Mouse (Mus musculus) heart, adult 11 months (tissue): ENCODE results near the gene Gtf2f1.
A peak's percentile ranks its signal among the peaks of the same experiment; 100 is the strongest.
"Not testable (repeated sequence)": the region's sequence is repeated elsewhere in the genome, so short reads cannot be mapped to it uniquely, and the experiment has no call there.

Source experiments
- DNase-seq: peaks from one replicate; pipeline ENCODE4 v3.0.0; 2022

The Gtf2f1 gene

GRCm38 (mm10) chr17:57011236-57012141, at the start of gene Gtf2f1, which contains the start of gene Gm17949:
Gene Gtf2f1, minus strand, starts transcription at chr17:57011288.
Gene Gm17949, plus strand, starts transcription at chr17:57011469.
- DNase-seq: peak; percentile 100

GRCm38 (mm10) chr17:57060231-57060801, 49.2 kb upstream of the Gtf2f1 start:
- DNase-seq: peak; percentile 100

- DNase-seq: peak; percentile 98
Measured at GRCm38 (mm10) chr17:57059486-57059977, 48.4 kb upstream of the Gtf2f1 start, which contains the start of gene Slc25a23. Gene Slc25a23, minus strand, starts transcription at chr17:57059863.

- peak; percentile 96 for DNase-seq
Measured at GRCm38 (mm10) chr17:57058891-57059485, 47.9 kb upstream of the Gtf2f1 start, which contains the start of gene Crb3. Gene Crb3, plus strand, starts transcription at chr17:57059105.

- no peak for DNase-seq
Measured at GRCm38 (mm10) chr17:57056246-57056645, 45.2 kb upstream of the Gtf2f1 start.

- not testable (repeated sequence) for DNase-seq
Measured at GRCm38 (mm10) chr17:57051679-57052078, 40.6 kb upstream of the Gtf2f1 start.

GRCm38 (mm10) chr17:57048816-57049215, 37.7 kb upstream of the Gtf2f1 start:
- DNase-seq: no peak

- DNase-seq: no peak
Measured at GRCm38 (mm10) chr17:57047406-57047805, 36.3 kb upstream of the Gtf2f1 start.

GRCm38 (mm10) chr17:57041554-57041953, 30.5 kb upstream of the Gtf2f1 start, which contains the start of gene Slc25a41:
Gene Slc25a41, minus strand, starts transcription at chr17:57041654.
- no peak for DNase-seq

GRCm38 (mm10) chr17:57038978-57039377, 27.9 kb upstream of the Gtf2f1 start:
- DNase-seq: no peak

GRCm38 (mm10) chr17:57032854-57033253, 21.8 kb upstream of the Gtf2f1 start:
- no peak for DNase-seq

GRCm38 (mm10) chr17:57031661-57032420, 20.8 kb upstream of the Gtf2f1 start:
- peak; percentile 100 for DNase-seq

GRCm38 (mm10) chr17:57030931-57031660, 20.0 kb upstream of the Gtf2f1 start, which contains the start of gene Khsrp:
Gene Khsrp, minus strand, starts transcription at chr17:57031522.
- DNase-seq: peak; percentile 96

- peak; percentile 94 for DNase-seq
Measured at GRCm38 (mm10) chr17:57029691-57030090, 18.6 kb upstream of the Gtf2f1 start.

GRCm38 (mm10) chr17:57027471-57027870, 16.4 kb upstream of the Gtf2f1 start:
- no peak for DNase-seq

- no peak for DNase-seq
Measured at GRCm38 (mm10) chr17:57020960-57021359, 9.9 kb upstream of the Gtf2f1 start.

GRCm38 (mm10) chr17:57019693-57020092, 8.6 kb upstream of the Gtf2f1 start:
- no peak for DNase-seq

- peak; percentile 93 for DNase-seq
Measured at GRCm38 (mm10) chr17:57012245-57012795, 1.2 kb upstream of the Gtf2f1 start.

GRCm38 (mm10) chr17:57010911-57011235, 215 bp downstream of the Gtf2f1 start:
- no peak for DNase-seq

- DNase-seq: no peak
Measured at GRCm38 (mm10) chr17:57007137-57007905, 3.8 kb downstream of the Gtf2f1 start.

GRCm38 (mm10) chr17:57003994-57004393, 7.1 kb downstream of the Gtf2f1 start:
- DNase-seq: no peak
